Mouse (Mus musculus) thymus, postnatal 10 days (tissue): Measurements from ENCODE around the gene Sema3a.

ENCODE experiments used
- DNase-seq, 2 experiments: peaks; one replicate each; pipeline ENCODE4 v3.0.0; 2021; ENCODE audit warnings: low spot score in 2 of 2

Gene Sema3a

DNA sequence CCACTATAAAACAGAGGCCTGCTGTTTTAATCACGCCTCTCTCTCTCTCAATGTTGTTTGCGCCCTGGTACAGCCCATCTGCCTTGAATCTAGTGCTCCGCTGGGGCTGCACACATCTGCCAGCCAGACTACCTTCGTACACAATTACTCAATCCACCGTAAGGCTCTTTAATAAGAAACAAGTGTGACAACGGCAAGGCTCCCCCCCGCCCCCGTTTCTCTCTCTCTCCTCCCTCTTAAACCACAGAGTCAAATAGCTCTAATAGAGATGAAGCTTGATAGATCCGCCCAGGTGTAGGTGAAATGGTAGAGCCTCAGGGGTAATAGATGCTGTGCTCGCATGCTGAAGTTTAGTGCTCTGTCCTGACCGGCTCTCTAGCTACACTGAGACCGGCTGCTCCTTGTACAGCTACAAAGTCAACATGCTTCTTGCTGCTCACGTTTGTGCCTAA lies at the start of gene Sema3a:
Sema3a (plus strand) TSS at position 174 of the 452 bp plus-strand sequence.
- DNase-seq = no peak

DNA sequence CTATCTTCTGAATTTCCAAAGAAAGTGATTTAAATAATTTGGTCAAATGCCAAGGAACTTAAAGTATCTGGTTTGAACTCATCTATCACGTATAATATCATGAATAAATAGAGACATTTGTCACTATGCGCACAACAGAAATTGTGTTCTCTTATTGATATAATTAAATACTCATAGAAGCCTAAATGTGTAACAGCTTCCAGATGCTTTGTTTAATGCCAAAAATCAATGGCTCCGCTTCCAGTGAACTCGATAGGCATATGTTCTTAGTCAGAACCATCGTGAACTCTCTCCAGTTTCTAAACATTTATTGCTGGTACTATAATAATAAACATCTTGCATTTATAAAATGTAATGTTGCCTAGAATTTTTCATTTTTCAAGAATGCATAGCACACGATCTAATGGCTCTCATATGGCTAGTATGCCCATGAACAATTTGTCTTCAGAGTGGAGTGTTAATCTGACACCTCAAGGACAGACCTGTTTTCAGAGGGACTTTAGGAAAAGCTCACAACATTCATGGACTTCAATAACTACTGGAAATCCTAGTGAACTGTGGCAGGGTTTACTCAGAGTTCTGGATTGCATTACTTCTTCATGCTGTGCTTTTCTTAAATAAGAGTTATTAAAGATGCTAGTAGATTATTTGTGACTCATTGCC lies 40.3 kb upstream of the Sema3a start:
- DNase-seq = no peak

DNA sequence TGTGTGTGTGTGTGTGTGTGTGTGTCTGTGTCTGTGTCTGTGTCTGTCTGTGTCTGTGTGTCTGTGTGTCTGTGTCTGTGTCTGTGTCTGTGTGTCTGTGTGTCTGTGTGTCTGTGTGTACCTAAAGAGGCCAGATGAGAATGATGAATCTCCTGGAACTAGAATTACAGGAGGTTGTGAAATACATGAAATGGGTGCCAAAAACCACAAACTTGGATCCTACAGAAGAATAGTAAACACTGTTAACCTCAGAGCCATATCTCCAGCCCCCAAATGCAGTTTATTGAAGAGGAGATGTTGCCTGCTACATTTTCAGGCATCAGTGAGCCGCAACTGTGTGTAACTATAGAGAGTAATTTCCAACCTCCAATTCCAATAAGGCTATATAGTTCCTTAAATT lies 34.8 kb upstream of the Sema3a start:
- DNase-seq = no peak

DNA sequence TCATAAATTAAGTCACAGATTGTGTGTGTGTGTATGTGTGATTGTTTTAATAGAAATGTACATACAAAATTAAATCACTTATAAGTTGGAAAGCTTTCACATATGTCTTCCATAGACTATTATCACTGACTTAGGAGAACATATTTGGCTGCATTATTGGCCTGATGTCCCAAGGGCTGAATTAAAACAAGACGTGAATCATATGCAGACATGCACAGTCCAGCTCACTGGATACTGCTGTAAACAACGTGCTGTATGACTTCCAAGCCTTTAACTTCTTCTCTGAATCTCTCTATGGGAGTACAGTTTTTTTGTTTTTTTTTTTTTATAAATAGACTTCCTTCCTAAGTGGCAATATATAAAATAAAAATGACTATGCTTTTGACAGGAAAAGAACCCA lies 15.7 kb upstream of the Sema3a start:
- DNase-seq = no peak

DNA sequence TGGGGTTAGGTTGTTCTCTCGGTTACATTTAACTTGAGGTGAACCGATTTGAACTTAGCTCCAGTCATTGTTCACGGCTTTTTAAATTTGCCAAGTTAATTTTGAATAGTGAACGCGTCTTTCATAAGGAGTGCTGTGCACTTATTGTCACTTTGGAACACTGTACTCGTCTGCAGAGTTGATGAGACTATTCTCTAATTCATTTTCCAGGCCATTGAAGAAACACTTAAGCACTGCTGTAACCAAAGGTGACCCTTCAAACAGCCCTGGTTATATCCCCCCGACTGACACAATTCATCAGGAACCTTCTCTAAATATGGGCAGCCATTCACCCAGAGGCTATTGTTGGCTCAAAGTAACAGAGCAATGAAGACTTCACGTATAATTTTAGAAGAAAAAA lies 8.0 kb upstream of the Sema3a start:
- DNase-seq = no peak

DNA sequence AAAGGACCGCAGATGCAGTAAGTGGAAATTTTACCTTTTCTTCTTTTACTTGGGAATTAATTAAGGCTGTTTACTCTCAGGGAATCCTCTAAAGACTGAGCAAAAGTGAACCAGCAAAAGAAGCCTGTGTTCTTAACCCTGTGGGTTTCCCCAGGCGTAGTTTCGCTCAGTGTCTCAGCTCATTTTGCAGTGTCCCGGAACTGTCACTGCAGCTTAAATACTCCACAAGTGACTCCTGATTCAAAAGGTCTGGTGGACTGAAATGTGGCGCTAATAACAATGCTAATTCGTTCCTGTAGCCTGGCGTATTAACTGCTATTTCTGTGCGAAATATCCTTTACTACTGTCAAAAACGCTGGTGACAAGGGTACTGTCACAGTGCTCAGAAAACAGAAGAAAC lies 543 bp downstream of the Sema3a start:
- DNase-seq = no peak

DNA sequence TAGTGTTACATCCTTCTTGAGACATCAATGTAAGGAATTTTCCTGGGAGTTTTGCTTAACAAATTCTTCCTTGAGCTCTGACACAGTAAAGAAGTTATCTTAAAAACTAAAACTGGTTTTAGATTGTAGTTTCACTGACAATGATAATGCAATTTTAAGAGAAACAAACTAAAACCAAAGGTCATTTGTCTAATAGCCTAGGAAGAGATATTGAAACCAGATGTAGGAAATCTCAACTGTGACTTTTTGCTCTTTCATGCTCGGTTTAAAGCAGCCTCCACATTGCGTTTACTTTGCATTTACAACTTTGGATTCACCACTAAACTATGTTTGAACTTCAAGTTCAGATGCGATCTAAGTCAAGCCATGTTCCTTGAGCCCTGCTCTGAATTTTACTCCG lies 982 bp downstream of the Sema3a start:
- DNase-seq = no peak

DNA sequence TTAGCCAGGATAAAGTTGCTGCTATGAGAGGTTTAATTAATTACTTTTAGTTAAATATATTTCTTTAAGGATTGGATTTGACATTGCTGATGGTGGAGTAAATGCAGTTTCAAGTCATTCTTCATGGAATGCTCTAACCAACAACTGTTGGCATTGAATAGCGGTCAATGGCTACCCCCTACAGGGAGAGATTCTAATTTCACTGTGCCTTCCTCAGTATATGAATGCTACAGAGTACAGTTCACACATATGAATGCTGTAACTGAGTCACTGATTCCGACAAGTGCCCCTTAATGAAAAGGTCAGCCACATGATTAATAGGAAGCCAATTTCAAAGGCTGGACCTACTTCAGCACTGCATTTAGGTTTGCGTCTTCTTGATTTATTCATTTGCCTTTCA lies 1.9 kb downstream of the Sema3a start:
- no peak for DNase-seq

DNA sequence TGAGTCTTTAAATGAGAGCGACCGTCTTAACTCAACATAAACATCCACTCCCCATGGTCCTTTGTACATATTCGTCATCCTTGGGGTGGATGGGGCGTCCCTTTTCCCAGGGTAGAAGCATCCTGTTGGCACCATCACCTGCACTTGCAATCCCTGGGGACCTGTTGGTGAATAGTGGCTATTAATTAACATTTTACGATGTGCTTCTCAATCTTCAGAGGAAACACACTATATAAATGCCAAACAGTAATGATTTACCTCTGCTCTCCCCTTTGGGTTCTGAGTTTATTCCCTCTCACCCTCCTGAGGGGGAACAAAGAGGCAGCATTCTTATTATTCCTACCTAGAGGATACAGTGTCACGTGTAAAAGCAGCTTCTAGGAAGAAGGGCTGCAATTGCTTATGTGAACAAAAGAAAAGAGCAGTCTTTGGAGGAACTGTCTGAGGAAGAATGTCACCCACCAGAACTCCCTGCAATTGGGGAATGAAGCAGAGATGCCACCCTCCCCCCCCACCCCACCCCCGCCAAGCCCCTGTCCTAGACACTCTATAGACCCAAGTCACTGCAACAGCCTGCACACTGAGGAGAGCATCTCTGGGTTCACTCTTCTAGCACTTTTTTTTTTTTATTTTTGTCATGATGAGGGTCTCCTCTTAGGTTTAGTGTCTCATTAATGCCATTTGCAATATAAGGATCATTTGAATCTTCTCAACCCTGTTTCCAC lies 19.7 kb downstream of the Sema3a start:
- no peak for DNase-seq

DNA sequence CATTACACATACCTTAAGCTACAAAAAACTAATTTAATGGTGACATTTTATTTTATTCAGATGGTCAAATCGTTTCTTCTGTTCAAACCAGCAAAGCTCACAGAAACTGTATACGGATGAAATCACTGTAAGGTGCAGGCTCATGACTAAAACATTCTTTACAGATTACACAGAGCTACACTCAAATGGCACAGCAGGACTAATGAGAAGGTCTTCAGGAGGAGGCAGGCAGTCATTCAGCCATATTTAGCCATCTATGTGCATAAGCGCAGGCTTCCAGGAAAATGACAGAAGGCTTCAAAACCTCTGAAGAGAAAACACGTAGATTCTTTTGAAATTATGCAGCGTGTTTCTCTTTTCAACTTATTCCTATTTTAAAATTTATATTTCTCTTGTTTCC lies 24.7 kb downstream of the Sema3a start:
- no peak for DNase-seq

DNA sequence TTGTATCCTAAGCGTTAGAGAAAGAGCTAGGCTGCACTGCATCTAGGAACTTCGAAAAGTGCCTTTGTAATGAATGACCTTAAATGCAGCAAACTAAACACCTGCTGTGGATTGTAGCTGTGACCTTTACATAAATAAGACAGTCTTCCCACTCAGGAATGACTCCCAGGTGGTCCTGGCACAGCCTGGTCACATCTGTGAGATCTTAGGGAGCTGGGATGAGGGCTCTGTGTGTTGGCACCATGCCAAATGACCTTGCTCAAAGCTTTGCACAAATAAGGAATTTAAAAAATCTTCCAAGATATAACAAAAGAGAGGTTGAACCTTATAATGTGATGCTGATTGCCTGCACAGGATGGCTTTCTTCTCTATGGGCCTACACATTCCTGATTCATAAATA lies 25.8 kb downstream of the Sema3a start:
- DNase-seq = no peak

DNA sequence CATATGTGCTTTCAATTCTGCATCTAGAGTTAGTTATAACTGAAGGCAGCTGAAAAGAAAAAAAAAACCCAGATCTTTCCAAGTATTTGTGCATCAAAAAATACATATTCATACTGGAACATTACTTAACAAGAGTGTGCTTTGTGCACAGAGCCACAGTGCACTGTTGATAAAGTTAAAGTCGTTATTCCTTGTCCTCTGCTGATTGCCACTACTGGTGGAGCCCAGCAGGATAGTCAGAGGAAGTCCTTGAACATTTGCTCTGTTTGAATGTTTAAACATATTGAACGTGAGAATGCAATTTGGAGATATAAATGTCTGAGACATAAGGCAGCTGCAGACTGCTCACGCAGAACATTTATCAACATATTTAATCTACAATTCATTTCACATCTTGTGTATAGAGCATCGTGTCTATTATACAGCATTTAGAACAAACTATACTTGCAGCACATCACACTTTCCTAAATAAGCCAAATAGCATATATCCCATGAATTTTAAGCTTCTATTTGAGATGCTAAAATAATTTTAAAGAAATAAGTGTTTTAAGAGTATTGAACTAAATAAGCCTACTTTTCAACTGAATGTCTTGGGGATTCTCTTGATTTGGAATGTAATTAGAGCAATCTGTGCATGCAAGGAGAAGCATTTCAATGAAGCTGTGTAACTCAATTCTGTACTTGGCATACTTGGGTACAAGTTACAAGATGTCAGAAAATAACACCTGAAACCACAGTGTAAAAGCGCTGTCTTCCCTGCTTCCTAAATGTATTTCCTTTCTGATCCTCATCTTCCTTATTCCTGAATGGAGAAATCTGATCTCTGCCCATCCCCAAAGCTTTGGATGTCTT lies 32.8 kb downstream of the Sema3a start:
- no peak for DNase-seq

DNA sequence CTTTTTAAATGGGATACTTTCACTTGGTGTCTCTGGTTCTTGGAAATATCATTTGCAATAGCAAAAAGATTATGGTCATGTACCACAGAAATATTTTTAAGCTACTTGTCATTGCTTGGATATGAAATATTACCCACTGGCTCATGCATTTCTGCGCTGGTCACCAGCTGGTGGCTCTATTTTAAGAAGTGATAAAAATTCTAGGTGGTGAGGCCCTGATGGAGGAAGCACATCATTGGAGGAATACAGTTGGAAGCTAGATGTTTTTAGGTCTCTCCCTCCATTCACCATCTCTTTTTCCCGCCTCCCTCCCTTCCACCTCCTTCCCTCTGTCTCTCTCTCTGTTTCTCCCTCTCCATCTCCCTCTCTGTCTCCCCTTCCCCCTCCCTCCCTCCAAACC lies 57.0 kb downstream of the Sema3a start:
- DNase-seq = no peak

DNA sequence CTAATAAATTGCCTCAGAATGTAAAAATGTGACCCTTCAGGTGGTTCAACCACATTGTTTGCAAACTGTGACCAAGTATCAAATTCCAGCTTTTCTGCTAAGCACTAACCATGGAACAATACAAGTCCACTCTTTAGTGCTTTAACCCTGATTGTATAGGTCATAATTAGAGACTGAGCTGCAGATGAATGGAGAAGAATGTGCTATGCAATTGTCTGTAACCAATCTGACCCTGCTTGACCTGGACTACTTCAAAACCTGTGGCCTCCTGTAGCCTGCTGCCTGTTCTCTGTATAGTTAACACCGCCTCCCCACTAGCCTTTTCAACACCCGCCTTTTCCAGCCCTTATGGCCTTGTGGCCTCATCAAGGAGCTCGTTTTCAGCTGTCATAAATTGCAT lies 72.7 kb downstream of the Sema3a start:
- DNase-seq = no peak

DNA sequence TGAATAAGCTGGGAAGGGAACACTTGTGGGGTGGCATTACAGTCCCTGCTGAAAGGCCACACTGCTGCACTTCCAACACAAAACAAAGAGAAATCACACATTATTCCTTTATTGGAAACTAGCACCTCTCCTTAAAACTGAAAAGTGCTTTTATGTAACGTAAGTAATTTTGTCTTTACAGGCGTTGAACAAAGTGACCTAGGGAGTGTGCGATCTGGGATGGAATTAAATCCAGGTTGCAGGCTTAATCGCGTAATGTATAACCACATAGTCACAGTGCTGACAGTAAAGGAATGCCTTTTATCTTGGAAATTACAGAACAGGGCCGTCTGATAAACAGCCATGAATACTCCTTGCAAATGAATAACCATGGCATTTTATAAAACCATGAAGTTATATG lies 74.5 kb downstream of the Sema3a start:
- DNase-seq = no peak

DNA sequence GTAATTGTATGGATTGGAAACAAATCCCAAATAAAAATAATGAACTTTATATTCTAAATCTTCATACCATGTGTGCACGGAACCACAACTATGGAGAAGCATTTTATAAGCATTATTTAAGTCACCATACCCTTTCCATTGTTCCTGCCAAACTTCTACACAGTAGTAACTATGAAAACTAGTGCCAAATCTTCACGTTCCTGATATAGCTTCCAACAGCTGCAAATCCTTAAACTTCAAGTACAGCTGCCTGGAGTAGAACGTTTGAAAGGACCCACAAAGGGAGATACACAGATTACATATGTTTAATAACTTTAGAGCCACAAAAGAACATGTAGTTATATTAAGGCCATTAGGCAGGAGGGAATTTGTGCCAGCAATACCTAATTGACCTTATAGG lies 130.1 kb downstream of the Sema3a start:
- DNase-seq = no peak

DNA sequence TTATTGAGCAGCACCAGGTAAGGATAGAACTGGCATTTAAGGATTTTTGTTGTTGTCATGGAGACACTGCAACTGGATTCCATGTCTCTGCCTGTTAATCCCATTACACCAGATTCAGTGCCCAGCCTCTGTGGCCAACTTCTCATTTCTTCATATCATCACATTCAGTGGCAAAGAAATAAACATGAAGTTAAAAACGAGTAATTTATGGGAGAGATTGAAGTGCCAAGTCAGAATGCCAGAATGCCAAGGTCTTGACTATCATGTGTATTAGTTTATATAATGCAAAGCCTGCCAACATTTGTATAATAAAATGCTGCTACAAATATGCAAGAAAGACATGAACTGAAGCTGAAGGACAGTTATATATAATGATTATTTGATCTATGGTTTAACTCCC lies 131.1 kb downstream of the Sema3a start:
- no peak for DNase-seq

DNA sequence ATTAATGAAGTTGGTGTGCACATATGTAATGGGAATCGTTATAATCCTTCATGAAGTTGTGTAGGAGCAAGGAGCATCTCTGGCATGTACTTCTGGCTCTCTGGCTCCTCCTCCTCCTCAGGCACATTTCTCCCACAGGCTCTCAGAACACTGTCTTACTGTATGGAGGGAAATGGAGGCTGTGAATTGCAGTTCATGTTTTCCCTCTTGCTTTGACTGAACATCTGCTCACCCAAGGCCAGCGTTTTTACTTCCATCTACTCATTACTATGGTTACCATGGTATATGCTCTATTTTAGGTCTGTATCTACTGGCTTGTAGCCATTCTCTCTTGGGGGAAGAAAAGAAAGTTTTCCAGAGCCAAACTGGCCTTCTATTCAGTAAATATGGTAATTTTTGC lies 137.9 kb downstream of the Sema3a start:
- DNase-seq = no peak

DNA sequence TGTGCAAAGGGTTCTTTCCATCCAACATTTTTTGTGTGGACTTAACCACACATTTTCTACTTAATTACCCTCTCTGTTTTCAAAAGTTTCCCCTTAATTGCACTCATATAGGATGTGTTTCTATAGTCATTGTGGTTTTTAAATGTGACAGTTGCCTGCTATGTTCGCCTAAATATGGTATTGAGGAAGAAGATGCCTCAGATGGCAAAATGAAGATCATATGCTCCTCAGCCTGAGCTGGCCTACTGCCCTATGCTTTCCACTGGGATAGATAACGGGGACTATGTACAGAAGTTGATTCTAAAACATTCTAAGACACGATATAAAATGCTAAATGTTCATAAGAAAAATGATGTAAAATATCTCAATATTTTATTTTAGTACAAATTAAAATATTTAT lies 138.3 kb downstream of the Sema3a start:
- DNase-seq = no peak

DNA sequence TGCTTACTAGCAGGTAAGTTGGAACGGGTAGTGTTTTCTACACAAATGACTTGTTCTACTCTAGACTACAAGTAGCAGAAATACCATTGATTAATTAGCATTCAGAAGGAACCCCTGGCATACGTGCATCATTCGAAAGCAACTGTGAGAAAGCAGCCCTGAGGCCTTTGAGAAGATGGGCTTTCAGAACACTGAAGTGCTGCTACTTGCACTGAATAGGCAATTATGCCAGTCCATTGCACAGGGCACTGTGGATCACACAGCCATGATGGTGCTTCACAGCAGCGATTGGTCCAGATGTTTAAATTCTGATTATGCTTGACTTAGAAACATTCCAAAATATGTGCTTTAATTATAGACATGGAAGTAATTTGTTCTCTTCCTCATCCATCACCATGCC lies 187.5 kb downstream of the Sema3a start:
- no peak for DNase-seq

DNA sequence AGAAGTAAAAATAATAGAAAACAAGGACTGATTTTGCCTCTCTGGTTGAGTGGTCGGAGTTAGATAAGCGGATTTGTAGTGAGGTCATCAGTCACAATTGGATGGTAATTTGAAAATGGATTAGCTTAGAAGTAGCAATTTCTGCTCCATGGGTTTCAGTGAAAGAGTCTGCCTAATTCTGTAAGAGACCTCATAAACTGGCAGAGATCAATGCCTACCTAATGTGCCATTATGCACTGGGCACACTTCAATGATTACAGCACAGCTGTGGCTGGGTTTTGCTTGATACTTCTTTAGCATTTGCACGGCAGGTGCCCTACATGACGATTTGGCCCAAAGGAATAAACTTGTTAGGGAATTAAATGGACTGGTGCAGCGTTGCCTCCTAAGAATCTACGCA lies 188.8 kb downstream of the Sema3a start:
- no peak for DNase-seq

DNA sequence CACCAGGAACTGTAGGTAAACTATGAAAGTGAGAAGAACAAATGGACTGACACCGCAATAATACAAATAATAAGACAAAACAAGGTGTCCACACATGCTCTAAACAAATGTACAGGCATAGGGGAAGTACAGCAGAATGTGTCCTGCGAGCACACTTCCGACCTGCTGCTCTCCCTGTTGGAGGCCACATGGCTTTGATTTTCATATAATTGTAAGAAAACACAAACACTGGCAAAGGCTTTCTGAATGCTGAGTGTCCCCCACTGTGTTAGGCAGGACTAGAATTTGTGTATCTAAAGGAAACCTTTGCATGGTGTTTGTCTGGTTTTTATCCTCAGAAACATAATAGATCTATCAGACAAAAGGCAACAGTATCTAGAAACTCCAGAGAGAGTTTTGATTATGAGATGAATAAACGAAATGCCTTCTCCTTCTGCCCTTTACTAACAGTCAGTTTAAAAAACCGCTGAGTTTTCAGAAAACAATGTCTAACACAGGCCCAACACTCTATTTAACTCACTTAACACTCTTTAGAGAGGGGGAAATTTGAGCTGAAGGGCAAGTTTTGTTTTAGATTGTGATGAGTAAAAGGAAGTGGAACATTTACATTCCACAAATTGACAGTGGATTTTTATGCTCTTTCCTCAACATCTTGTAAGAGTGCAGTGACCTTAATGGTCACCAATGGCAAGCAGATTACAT lies 193.7 kb downstream of the Sema3a start:
- DNase-seq = no peak
